Mouse (Mus musculus): Measurements from ENCODE around the gene Hdac1.
"Not testable (repeated sequence)": the region's sequence is repeated elsewhere in the genome, so short reads cannot be mapped to it uniquely, and the experiment has no call there.

Gene Hdac1

DNA sequence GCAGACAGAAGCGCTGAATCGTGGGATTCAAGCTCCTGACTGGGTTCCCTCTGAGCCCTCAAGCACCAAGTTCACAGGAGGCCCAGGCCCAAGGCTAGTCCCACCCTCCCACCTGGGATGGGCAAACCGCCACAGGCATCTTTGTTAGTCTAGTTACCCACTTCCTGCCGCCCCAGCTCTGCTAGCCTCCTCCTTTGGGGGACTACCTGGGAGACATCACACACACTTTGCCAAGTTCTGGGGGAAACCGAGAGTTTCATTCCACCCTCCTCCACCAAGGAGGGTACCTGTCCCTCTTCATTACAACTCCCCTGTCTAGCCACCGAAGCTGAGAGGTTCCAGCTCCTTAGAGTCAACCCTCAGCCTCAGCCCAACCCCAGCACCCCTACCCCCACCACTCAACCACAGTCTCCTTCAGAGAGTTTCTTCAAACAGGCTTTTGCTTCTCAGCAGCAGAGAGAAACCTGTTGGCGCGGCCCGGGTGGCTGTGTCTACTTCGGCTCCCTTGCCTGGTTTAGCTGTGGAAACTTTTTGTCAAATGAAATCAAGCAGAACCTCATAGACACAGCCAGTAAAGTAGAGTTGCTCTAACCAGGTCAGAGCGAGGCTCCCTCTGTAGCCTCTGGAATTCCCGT is 15.9 kb upstream of the Hdac1 start:
- DNase-seq (ENCODE audit: low read depth, low spot score): no peak

DNA sequence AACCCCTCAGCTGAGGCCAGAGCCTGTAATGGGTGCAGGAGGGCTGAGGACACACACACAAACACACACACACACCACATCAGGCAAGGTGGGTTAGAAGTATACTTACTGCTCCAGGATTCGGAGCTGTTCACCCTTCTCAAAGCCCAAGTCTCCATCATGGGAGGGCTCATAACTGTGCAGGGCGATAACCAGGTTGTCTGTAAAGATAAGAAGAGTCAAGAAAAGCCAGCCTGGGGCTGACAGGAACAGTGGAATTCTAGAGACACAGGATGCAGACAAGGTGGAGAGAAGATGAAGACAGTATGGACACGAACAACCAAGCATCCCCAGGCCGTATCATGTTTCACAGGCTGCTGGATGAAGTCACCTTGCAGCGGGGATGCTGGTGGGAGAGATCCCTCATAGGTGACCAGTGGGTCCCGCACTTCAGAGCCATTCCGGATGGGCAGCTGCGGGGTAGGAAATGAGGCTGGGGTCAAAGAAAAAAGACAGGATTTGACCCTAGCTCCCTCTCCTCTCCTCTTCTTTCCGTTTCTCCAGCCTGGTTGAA is 14.8 kb upstream of the Hdac1 start:
- no peak for DNase-seq (ENCODE audit: low read depth, low spot score)

DNA sequence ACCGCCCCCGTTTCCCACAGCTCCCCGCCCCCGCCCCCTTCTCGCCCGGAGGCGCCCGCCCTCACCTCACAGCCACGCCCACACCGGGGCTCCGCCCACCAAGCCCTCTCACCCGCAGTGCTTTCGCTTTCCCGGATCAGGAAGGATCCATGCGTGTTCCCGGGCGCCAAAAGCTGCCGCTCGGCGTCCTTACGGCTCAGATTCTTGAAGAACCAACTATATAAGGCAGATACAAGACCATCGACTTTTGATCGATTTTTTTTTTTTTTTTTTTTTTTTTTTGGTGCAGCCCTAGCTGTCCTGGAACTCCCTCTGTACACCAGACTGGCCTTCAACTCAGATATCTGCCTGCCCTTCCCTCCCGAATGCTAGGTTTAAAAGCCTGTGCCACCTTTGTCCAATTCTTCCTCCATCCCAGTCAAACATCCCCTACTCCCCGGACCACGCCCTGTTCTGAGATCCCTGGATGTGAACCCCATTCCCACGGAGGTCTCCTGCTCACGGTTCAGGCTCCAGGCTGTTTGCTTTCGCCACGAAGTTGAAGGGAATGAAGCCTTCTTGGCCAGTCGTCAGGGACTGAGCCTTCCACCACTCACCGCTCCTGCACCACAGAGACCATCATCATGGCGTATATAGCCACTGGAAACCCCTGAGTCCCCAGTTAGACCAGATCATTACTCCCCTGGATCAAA is 14.2 kb upstream of the Hdac1 start:
- peak; percentile 85 for DNase-seq (ENCODE audit: low read depth, low spot score)

DNA sequence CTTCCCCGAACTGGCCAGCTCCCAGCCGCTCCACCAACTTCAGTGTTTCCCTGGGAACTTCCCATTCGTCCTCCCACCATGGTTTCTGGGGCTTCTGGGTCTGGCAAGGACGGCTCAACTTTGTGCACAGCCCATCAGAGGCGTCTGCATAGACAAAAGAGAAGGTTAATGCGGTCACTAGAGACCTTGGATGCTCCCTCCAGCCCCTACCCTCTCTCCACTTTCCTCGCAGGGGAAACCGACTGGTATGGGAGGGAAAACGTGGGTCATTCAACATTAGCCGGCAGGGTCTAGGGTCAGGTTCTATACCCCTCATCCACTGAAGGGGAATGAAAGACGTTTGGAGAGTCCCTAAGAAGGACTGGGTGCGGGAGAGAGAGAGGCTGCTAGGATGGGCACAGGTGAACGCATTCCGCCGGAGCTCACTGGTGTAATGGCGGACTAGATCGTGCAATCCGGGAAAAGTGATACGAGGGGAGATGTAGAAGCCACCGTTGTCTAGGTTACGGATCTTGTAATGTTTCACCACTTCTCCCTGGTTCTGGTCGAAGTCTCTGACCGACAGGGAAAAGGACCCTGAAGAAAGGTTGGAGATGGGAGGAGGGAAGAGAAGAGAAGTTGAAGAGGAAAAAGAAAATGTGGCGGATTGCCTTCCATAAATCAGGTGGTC is 13.5 kb upstream of the Hdac1 start:
- no peak for DNase-seq (ENCODE audit: low read depth, low spot score)

DNA sequence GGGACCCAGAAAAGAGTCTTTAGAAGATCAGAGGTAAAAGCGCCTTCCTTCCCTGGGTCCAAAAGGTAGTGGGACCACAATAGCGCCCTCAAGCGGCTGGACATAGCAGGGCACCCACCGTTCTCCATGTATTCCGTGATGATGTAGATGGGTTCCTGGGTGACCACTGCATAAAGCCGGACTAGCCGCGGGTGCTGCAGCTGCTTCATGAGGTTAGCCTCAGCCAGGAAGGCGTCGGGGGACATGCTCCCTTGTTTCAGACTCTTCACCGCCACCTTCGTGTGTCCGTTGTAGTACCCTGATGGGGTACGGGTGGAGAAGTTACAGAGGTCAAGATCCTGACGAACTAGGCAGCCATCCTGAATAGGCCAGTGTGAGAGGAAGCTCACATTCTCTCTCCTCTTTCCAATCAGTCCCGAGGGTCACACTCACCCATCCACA is 12.9 kb upstream of the Hdac1 start:
- DNase-seq (ENCODE audit: low read depth, low spot score): no peak

DNA sequence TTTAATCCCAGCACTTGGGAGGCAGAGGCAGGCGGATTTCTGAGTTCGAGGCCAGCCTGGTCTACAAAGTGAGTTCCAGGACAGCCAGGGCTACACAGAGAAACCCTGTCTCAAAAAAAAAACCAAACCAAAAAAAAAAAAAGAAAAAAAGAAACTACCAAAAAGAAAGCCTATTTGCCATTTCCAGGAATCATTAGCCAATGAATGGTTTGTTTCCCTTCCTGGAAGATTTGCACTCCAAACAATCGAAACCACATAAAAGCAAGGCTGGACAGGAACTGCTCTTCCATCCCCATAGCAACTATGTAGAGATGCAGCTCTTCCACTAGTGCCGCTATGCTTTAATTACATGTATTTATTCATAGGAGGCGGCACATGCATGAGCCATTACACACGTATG is 12.0 kb upstream of the Hdac1 start:
- DNase-seq (ENCODE audit: low read depth, low spot score): not testable (repeated sequence)

DNA sequence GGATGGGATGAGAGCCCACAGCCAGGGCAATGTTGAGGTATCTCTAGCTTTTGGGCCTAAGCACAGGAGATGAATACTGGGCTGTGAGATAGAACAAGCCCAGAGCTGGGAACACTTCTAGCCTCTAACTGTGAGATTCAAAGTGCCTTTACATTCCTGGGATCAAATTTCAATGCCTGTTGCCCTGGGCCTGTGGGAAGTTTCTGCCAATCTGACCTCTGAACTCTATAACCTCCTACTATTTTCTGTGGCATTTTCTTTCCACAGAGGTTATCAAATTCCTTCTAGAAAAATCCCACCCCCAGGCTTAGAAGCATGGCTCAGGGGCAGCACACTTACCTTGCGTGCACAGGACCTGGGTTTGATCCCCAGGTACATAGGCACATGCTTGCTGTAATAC is 7.8 kb upstream of the Hdac1 start:
- no peak for DNase-seq (ENCODE audit: low read depth, low spot score)

DNA sequence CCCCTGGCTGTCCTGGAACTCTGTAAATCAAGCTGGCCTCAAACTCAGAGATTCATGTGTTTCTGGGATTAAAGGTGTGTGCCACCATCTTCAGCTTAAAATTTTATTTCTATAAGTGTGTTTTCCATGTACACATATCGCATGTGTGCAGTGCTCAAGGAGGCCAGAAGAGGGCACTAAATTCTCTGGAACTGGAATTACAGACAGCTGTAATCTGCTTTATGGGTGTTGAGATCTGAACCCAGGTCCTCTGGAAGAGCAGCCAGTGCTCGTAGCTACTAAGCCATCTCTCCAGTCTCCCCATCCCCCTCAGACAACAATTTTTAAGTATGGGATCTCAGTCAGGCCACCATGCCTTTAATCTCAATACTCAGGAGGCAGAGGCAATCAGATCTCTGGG is 6.8 kb upstream of the Hdac1 start:
- DNase-seq (ENCODE audit: low read depth, low spot score): no peak

DNA sequence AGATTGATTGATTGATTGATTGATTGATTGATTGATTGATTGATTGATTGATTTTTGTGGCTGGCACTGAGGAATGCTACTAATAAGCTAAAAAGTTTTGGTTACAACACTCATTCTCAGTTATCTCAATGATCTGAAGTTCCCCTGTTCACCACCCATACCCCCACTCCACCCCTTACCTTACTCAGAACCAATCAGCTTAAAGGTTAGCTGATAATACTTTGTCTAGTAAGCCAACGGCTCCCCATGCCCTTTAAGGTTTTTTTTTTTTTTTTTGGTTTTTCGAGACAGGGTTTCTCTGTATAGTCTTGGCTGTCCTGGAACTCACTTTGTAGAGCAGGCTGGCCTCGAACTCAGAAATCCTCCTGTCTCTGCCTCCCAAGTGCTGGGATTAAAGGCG is 5.1 kb upstream of the Hdac1 start:
- DNase-seq (ENCODE audit: low read depth, low spot score): not testable (repeated sequence)

DNA sequence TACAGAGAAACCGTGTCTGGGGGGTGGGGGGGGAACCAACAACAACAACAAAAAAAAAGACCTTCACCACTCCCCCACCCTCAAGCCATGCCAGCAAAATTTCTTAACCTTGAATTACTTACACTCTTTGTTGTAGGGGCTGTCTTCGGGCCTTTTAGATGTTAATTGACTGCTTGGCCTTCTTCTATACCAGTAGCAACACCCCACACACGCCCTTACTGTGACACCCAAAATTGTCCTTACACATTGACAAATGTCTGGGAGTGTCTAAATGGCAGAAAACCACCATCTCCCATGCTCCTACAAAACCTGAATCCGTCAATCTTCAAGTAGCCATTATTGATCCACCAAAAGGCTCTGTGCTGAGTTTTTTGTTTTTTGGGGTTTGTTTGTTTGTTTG is 1.6 kb upstream of the Hdac1 start:
- DNase-seq (ENCODE audit: low read depth, low spot score): no peak

DNA sequence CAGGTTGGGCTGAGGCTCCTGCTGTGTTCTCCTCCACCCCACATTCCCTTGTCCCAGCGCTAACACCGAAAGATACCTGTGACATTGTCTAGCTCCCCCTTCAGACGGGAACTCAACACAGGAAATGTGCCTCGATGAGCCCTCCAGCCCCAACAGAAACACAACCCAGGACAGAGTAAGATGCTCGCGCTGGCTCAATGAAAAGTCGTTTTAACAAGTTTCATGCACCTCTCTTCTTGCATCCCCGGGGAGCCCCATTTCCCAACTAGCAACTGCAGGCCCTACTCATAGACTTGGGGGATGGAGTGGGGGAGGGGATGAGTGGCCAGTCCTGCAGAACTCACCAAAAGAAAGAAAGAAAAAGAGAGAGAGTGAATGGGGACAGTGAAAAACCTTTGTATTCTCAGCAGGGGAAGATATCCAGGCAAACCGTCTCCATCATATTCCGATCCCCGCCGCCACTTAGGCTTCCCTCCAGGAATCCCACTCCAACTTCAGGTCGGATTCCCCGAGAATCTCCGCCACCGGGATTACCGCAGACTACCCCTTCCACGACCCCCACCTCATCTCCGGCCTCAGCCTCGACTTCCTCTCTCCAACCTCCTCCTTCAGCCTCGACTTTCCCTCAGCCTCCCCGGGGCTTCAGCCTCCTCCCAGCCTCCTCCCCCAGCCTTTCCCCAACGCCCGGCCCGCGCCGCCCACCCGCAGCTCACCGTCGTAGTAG is 483 bp downstream of the Hdac1 start:
- no peak for DNase-seq (ENCODE audit: low read depth, low spot score)

DNA sequence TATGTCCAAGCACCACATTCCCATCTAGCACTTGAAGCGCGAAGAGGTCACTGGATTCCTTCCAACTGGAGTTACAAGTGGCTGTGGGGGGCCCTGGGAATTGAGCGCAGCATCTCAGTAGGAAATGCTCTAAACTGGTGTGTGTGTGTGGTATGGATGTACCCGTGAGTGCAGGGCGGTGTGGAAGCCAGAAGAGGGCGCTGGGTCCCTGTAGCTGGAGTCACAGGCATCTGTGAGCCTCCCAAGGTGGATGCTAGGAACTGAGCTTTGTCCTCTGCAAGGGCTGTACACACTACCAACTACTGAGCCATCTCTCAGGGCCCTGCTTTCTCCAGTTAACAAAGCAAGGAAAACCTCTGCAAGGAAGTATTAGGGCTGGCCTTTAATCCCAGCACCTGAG is 2.5 kb downstream of the Hdac1 start:
- DNase-seq (ENCODE audit: low read depth, low spot score): no peak

DNA sequence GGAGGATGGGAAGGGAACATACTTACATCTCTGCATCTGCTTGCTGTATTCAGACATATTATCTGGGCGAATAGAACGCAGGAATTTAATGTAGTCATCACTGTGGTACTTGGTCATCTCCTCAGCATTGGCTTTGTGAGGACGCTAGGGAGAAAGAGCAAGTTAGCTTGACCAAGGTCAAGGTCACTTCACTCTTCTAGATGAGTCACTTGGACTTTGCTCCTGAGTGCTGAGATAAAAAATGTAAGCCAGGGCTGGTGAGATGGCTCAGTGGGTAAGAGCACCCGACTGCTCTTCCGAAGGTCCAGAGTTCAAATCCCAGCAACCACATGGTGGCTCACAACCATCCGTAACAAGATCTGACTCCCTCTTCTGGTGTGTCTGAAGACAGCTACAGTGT is 13.6 kb downstream of the Hdac1 start:
- DNase-seq (ENCODE audit: low read depth, low spot score): not testable (repeated sequence)

DNA sequence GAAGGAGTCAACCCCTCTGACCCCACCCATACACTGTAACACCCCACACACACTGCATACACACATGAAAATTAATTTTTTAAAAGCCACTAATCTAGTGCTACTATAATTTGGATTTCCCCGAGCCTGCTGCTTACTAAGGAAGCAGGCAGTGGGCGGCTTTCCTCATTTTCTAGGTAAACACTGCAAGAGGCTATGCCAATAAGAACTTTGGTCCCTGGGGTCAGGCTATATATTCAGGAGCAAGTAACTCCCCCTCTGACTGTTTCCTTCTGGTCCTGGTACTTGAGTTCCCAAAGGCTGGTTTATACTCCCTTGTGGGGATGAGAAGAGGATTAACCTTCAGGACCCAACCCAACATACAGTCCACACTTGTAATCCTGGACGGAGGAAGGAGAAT is 16.6 kb downstream of the Hdac1 start:
- no peak for DNase-seq (ENCODE audit: low read depth, low spot score)

DNA sequence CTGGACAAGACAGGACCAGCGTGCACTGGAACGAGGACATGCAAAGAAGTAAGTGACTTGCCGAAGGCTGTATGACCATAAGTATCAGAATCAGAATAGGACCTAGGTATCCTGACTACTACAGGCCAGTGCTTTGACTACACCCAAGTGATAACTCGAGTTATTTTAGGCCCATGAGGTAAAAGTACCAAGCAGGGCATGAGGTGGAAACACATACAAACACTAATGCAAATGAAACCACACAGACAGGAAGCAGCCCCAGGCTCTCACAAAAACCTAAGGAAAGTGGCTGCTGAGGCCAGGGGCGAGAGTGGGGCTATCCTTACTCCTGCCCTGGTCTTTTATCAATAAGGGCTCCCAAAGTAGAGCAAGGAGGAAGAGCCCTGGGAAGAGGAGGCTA is 17.2 kb downstream of the Hdac1 start:
- no peak for DNase-seq (ENCODE audit: low read depth, low spot score)

DNA sequence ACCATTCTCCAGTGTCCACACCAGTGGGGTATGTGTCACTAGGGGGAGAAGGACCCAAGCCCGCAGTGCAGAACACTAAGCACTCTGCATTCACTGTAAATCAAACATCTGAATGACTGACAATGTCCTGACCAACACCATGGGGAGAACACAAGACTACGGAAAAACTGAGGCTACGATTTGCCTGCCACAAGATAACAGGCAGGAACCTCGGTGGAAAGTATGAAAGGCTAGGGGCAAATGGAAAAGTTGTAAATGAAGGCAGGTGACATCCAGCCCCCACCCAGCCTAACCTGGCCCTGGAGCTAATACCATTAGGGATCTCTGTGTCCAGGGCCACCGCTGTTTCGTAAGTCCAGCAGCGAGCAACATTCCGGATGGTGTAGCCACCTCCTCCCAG is 24.0 kb downstream of the Hdac1 start:
- no peak for DNase-seq (ENCODE audit: low read depth, low spot score)

DNA sequence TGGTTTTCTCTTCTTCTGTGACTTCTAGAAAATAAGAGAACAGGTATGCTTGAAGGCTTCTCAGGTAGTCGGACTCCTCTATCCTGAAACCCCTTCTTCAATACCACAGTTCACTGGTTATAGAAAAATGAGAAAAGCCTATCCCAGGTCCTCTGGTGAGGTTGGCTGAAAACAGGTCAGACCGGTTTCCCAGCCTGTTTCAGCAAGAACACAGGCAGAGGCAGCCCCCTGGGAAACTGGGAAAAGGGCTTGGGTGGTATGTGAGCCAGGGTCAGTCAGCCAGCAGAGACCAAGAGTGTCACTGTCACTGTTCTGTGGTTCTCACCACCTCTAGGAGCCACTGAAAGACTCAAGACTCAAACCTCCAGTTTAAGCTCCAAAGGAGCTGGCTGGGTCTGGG is 25.6 kb downstream of the Hdac1 start:
- DNase-seq (ENCODE audit: low read depth, low spot score): no peak

DNA sequence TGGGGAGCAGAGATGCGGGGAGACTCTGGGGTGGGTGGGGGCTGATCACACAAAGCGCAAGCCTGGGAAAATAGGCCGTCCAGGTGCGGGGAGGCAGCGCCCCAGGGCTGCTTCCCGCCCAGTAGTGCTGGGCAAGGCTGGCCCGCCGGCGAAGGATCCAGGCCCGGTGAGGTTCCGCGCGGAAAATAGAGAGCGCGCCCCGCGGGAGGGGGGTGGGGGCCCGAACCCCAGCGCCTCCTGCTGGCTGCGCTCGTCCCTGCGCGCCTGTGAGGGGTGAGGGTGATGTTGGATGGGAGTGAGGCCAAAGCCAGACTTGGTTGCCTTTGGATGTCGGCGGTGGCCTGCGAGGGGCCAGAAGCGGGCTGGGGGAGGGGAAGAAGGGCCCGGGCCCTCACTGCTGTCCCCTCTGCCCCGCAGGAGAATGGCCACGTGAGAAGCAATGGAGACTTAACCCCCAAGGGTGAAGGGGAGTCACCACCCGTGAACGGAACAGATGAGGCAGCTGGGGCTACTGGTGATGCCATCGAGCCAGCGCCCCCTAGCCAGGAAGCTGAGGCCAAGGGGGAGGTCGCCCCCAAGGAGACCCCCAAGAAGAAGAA is 28.1 kb downstream of the Hdac1 start:
- no peak for DNase-seq (ENCODE audit: low read depth, low spot score)

DNA sequence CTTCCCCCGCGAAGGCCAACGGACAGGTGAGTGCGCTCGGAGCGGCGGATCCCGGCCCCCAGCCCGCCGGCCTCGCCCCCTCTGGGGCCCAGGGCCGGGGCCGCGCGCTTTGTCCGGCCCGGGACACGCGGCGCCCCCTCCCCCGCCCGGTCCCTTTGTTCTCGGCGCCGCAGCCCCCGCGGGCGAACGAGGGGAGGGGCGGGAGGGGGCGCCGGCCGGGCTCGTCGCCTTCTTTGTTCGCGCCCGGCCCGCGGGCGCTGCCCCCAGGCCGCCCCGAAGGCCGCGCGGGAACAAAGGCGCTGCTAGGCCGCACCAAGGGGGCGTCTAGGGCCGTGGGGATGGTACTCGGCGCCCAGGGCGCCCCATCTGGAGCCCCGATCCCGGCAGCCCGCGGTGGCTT is 28.6 kb downstream of the Hdac1 start:
- DNase-seq (ENCODE audit: low read depth, low spot score): no peak

DNA sequence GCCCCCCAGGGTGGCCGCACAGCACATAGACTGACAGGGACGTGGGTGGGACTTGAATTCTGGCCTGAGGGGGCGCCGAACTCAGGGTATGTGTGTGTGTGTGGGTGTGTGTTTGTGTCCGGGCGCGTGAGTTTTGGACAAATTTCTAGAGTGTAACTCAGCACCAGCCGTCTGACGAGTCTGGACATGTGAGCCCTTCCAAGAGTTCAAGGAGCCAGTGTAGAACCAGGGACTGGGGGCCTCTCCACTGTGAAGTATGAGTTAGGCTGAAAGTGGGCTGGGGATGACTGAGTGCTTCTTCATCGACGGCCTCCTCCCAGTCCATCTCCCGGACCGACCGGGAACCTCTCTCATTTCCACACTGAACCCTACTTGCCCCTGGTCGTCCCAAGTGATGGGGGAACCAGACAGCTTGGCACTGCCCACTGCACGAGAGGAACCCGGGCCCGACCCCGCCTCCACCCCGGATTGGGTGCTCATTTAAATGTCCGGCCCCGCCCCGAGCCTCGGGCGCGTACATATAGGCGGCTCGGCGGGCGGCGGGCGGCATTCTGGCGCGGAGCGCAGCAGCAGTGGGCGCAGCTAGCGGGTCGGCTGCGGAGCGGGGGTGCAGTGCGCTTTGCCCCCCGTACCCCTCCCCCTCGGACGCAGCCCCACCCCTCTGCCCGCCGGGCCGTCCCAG is 29.3 kb downstream of the Hdac1 start, which contains the start of gene Marcksl1:
TSS of gene Marcksl1 (plus strand) at position 496 of the 682 bp plus-strand sequence.
- no peak for DNase-seq (ENCODE audit: low read depth, low spot score)

Data from WW6 (cell line).